Mouse (Mus musculus): ENCODE measurements around the gene Abl2.

- TF ChIP-seq POLR2A (IDR thresholded peaks at IDR 0.05; ENCODE audit: borderline replicate concordance, control insufficient read depth, low read depth, low read length) (no peak), CTCF (IDR thresholded peaks at IDR 0.05; ENCODE audit: control insufficient read depth, insufficient read depth, low read length) (no peak)
Observed at GRCm38 (mm10) chr1:156558950-156559640, 509 bp downstream of the Abl2 start.

All from bone marrow, adult 2 months (tissue).